Mouse (Mus musculus): ENCODE measurements around the gene Mettl27.

The Mettl27 gene

DNA sequence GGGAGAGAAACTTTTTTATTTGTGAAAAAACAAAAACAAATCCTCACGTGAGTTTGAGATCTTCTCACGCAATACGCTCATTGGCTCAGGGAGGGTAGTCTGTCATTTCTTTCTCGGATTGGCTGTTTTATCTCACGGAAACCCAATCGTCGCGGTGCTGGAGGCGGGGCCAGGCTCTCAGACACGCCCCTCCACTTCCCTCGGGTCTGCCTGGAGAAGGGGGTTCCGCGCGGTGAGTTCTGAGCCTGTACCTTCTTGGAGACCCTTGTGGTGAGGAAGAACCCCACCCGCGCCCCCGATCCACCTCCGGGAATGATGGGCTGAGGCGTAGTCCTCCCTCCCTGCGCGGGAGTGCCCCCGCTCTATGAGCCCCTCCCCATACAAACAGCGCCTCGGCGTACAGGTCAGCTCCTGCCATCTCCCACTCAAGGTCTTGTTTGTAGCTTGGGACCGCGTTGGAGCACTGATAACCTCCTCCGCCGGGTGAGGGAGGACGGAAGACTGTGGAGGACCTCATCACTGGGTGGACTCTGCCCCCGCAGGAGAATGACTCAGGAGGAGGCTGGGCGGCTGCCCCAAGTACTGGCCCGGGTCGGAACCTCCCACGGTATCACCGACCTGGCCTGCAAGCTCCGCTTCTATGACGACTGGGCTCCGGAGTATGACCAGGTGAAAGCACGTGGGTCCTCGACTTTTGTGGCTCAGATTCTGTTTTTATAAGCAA lies at the start of gene Mettl27:
Mettl27 (plus strand) TSS at position 190 of the 724 bp plus-strand sequence.
- peak; percentile 95 for DNase-seq

DNA sequence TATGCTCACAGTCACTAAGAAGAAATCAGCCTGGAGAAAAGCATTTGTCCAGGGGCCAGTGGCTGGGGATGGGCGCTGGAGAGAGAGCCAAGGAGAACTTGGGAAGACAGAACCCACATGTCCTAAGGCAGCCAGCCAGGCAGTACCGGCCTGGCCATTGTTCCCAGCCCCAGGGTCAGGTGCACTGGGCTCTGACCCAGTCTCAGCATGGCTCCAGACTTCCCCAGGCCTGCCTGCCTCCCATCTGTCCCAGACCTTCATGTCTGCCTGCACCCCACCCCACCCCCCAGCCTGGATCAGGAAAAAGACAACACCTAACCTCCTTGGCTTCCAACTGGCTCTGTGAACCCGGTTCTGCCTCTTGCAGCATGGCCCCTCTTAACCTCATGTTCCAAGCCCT lies 49.1 kb upstream of the Mettl27 start:
- no peak for DNase-seq

DNA sequence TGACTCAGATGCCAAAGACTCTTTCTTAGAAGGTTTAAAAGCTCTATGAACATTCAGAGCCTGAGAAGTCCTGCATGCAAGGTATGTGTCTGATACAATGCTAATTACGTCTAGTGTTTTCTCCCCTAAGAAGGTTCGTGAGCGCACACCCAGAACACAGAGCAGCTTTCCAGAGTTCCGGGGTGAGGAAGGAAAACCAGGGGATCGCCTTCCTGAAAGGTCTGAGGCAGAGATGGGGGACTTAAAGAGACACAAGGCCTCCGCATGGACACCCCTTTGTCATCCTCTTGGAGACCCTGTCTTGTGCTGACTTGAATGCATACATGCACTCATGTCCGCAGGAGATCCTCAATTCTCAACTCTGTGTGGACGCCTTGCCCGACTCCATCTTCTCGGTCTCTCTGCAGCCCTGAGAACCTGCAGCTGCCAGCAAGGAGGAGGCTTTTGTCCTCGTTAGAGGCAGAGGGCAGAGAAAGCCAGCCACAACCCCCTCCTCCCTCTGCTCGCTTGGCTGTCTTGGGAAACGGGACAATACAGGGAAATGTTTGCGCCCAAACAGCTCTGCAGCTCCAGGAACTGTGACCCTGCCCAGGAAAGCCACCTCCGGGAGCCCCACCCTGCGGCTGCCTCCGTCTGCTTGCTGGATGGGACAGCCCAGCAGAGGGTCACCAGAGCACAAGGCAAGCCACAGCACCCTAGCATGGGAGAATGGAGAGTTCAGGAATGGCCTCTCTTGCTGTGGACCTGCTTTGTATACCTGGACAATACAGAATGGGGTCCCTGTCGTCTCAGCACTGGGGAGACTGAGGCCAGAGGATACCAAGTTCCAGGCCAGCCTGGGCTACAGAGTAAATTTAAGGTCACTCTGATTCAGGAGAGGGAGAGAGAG lies 44.5 kb upstream of the Mettl27 start:
- peak; percentile 15 for DNase-seq

DNA sequence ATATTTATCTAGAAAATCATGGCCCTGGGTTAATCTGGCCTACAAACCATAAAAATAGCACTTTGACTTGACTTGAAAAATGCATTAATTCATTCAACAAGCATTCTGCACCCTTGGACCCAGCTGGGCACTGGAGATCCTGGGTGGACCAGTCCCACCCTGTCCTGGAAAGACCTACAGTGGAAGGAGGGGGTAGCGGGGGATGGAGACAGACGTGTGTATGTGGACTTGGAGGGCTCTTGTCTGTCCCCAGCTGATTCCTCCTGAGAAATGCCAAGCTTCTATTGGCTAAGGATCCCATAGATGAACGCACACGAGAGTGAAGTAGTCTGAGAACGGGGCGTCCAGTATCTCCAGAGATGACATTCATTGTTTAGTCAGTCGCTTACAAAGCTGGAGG lies 43.7 kb upstream of the Mettl27 start:
- DNase-seq = no peak

DNA sequence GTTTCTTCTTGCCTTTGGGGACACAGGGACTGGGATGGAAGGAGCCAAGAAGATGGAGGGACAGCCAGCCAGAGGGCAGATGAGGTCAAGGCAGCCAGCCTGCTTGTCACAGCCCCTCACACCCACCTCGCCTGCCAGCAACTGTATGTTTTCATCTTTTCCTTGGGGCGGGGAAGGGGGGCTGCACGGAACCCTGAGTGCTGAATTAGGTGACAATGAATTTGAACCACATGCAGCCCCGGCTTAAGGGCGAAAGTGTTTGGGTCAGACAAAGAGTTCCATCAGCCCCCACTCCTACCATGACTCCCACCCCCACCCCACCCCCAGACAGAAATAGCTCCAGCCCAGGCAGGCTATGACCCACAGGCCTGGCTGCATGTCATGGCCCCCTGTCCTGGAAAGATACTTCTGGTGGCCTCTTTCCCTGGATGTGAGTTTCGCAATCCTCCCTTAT lies 41.5 kb upstream of the Mettl27 start:
- no peak for DNase-seq

- no peak for DNase-seq
Observed at GRCm38 (mm10) chr5:134891552-134891951, 40.6 kb upstream of the Mettl27 start.

- DNase-seq = no peak
Observed at GRCm38 (mm10) chr5:134892717-134893116, 39.5 kb upstream of the Mettl27 start.

DNA sequence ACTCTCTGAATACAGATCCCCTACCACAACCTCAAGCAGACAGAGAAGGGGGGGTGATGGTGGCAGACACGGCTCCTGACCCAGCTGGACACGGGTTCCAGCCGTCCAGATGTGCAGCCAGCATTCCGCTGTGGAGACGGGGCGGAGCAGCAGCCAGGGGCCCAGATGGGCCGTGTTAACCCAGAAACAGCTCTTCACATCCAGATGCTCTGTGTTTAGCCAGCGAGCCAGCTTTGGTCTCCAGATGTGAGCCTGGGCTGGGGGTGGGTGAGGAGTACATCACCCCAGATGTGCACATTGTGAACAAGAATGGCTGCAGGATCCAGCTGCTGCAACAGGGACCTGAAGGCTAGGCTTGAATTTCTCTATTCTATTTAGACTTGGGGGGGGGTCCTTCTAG lies 36.9 kb upstream of the Mettl27 start:
- DNase-seq = no peak

GRCm38 (mm10) chr5:134896965-134897364 lies 35.2 kb upstream of the Mettl27 start:
- DNase-seq = no peak

DNA sequence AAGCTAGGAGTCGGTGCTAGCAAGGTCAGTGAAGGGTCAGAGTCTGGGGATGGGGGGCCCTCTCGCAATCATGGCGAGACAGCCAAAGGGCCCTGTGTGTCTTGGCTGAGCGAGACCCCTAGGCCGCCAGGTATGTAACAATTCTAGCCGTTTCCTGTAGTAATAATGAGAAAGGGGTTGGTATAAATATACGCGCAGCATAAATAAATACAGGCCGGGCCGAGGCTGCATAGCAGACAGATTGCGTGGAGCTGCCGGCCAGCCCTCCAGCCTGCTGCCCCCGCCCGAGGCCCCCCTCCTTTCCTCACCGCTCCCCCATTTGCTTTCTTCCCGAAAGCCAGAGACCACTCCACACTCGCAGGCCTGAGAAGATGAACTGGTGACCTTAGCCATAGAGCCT lies 34.6 kb upstream of the Mettl27 start:
- no peak for DNase-seq

DNA sequence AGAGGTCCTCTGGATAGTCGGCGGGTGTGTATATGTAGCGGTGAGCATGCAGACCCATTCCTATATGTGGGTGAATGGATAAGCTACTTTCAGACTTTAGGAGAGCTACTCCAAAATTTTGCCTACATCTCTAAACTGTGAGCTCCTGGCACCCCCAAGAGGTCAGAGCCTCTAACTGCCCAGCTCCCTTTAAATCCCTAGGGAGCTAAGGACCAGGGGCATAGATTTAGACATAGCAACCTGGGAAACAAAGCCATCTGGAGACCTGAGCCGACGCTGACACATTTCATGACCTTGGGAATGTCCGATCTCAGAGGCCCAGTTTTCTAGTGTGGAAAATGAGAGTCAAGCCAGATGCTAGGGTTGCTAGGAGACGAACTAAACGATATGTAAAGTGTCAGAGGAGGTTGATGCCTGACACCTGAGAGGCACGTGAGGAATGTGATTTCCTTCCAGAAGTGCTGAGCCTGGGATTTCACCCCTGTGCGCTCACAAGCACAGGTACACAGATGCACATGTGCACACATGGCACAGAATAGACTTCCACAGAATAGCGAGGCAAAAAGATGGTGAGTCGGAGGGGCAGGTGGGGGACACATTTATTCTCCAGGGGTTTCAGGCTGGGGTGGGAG lies 31.0 kb upstream of the Mettl27 start:
- DNase-seq = no peak

- no peak for DNase-seq
Observed at GRCm38 (mm10) chr5:134901644-134902027, 30.5 kb upstream of the Mettl27 start.

GRCm38 (mm10) chr5:134906633-134907032 lies 25.5 kb upstream of the Mettl27 start, which contains the start of gene Tmem270:
TSS of gene Tmem270 (minus strand) at chr5:134906733.
- DNase-seq = no peak

GRCm38 (mm10) chr5:134907135-134907534 lies 25.0 kb upstream of the Mettl27 start:
- DNase-seq = peak; percentile 96

DNA sequence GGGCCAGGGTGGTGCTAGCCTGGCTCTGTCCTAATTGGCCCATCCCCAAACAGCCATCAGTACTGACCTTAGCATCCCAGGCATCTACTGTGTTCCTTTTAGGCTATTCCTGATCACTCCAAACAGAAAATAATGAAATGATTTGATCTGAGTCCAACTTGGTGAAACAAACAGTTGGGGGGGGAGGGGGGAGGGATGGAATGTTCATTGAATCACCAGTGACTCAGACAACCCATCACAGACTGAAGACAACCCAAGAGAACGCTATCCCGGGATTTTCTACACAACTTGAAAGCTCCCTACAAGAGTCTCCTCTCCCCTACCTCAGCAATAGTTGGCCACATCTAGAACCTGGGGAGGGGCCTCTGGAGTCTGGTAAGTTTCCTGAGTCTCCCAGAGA lies 20.3 kb upstream of the Mettl27 start:
- DNase-seq = no peak

GRCm38 (mm10) chr5:134913352-134913751 lies 18.8 kb upstream of the Mettl27 start:
- no peak for DNase-seq

GRCm38 (mm10) chr5:134913753-134914152 lies 18.4 kb upstream of the Mettl27 start:
- DNase-seq = peak; percentile 91

DNA sequence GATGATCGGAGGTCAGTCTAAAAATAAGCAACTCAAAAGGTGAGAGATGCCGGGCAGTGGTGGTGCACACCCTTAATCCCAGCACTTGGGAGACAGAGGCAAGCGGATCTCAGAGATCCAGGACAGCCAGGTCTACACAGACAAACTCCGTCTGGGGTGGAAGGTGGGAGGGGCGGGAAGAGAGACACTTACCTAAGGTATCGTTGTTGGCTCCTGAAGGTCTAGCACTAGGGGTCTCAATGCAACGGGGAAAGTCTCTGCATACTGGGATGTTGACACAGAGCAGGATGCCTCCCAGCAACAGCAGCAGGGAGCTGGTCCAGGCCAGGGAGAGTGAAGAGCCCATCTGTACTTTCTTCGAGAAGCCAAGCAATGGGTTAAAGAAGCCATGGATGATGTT lies 17.7 kb upstream of the Mettl27 start:
- peak; percentile 68 for DNase-seq

DNA sequence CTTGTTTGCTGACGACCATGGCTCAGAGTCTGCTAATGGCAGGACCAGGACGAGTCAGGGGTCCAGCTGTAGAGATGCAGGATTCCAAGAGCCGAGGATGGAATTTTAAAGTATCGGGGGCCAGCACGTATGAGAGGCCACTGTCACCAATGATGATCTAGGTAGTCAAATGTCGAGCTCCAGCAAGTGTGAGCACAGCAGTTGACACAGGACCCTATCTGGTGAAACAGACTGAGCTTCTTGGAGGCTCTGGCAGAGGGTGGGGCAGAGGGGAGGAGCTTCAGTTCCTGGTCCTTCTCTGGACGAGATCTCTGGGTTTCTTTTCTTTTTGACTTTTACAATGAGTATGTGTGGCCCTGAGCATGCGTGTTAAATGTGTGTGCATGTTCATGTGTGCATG lies 16.9 kb upstream of the Mettl27 start, which contains the start of gene Cldn13:
Cldn13 (minus strand) TSS at position 216 of the 400 bp plus-strand sequence.
- peak; percentile 94 for DNase-seq

- peak; percentile 95 for DNase-seq
Observed at GRCm38 (mm10) chr5:134918071-134918832, 13.9 kb upstream of the Mettl27 start.

GRCm38 (mm10) chr5:134919097-134919496 lies 13.1 kb upstream of the Mettl27 start:
- peak; percentile 90 for DNase-seq

GRCm38 (mm10) chr5:134920106-134920687 lies 12.0 kb upstream of the Mettl27 start:
- DNase-seq = peak; percentile 37

All from liver (tissue).